23 mouse cellular contexts compared by ENCODE assay signal in genomic region chr4:46578228-46578627, GRCm38 (mm10).
"Had no signal": no experiment of that assay in that cellular context is flagged by ENCODE, and none has a peak within 500 bp of the region (broad histone marks: within the 10 kb centered on the region; RNA-seq: fewer than 3 reads in every experiment).

No protein-coding gene starts in this region.

- H3K9ac ChIP-seq: heart, embryonic 13.5 days; heart, embryonic 15.5 days; hindbrain, embryonic 13.5 days; hindbrain, embryonic 15.5 days; kidney, embryonic 15.5 days; limb, embryonic 13.5 days; limb, embryonic 15.5 days; liver, embryonic 12.5 days; liver, embryonic 14.5 days had no signal

- H3K4me2 ChIP-seq: heart, embryonic 11.5 days; heart, embryonic 13.5 days; heart, embryonic 15.5 days; hindbrain, embryonic 13.5 days; hindbrain, embryonic 15.5 days; kidney, embryonic 15.5 days; limb, embryonic 13.5 days; limb, embryonic 15.5 days; liver, embryonic 12.5 days had no signal

- H3K27me3 ChIP-seq: heart, embryonic 13.5 days; heart, embryonic 15.5 days; hindbrain, embryonic 13.5 days; hindbrain, embryonic 15.5 days; kidney, embryonic 15.5 days; limb, embryonic 13.5 days; limb, embryonic 15.5 days had no signal

- DNase-seq: gastrocnemius, postnatal 14 days; gastrocnemius, postnatal 36 days; heart, adult 18-20 months; kidney, adult 11 months; kidney, adult 2 months; kidney, adult 9 months; kidney, postnatal 14 days; kidney, postnatal 36 days; layer of hippocampus, adult 9-11 months; layer of hippocampus, postnatal 36 days; left cerebral cortex, postnatal 4 days had no signal

- H3K27ac ChIP-seq: heart, embryonic 13.5 days; heart, embryonic 15.5 days; hindbrain, embryonic 13.5 days; hindbrain, embryonic 15.5 days; hindbrain, postnatal 0 days; kidney, embryonic 15.5 days; kidney, postnatal 0 days; limb, embryonic 13.5 days; limb, embryonic 15.5 days; liver, embryonic 12.5 days; liver, embryonic 14.5 days had no signal

- H3K36me3 ChIP-seq: heart, embryonic 13.5 days; heart, embryonic 15.5 days; kidney, embryonic 15.5 days; limb, embryonic 13.5 days; limb, embryonic 15.5 days; liver, embryonic 12.5 days had no signal

- H3K4me1 ChIP-seq: hindbrain, embryonic 15.5 days; limb, embryonic 15.5 days had no signal

- ATAC-seq: hindbrain, postnatal 0 days; liver, embryonic 12.5 days had no signal

- H3K9me3 ChIP-seq: heart, embryonic 15.5 days; limb, embryonic 15.5 days had no signal

- H3K4me3 ChIP-seq: heart, embryonic 13.5 days; heart, embryonic 15.5 days; hindbrain, embryonic 13.5 days; hindbrain, embryonic 15.5 days; kidney, embryonic 15.5 days; limb, embryonic 13.5 days; limb, embryonic 15.5 days; liver, embryonic 12.5 days had no signal
